Mouse (Mus musculus) stomach, postnatal 0 days (tissue): ENCODE measurements around the gene Gmeb1. TPM values are rescaled to one million over a fixed set of nuclear protein-coding genes. Genes with fewer than 3 reads are reported as not detected.
A peak's percentile ranks its signal among the peaks of the same experiment; 100 is the strongest.
"Not testable (repeated sequence)": the region's sequence is repeated elsewhere in the genome, so short reads cannot be mapped to it uniquely, and the experiment has no call there.

Source experiments
- ATAC-seq: fragments of 200-750 bp; cut with Nextera tagmentation; 2 replicates; pipeline ENCODE4 v1.8.0; 2017; ENCODE audit not compliant: low FRiP score, low TSS enrichment
- DNase-seq: peaks from one replicate; pipeline ENCODE4 v3.0.0-alpha.2; 2016; ENCODE audit warnings: low spot score
- H3K27ac ChIP-seq: fragments of 300-500 bp; sonication (generic); replicated peaks from 2 replicates; pipeline ENCODE4 v1.5.1; 2014; ENCODE audit warnings: mild to moderate bottlenecking, control low read depth
- H3K27me3 ChIP-seq: fragments of 300-500 bp; sonication (generic); 2 replicates; pipeline ENCODE4 v1.6.1; 2014; ENCODE audit warnings: low read length; ENCODE audit not compliant: control insufficient read depth, insufficient read depth
- H3K36me3 ChIP-seq: fragments of 300-500 bp; sonication (generic); 2 replicates; pipeline ENCODE4 v1.6.1; 2014; ENCODE audit warnings: low read length, mixed read lengths; ENCODE audit not compliant: control insufficient read depth, insufficient read depth
- H3K4me1 ChIP-seq: fragments of 300-500 bp; sonication (generic); replicated peaks from 2 replicates; pipeline ENCODE4 v1.6.1; 2014; ENCODE audit warnings: antibody characterized with exemption; ENCODE audit not compliant: control insufficient read depth, insufficient read depth
- H3K4me2 ChIP-seq: fragments of 300-500 bp; sonication (generic); replicated peaks from 2 replicates; pipeline ENCODE4 v1.6.1; 2014; ENCODE audit warnings: low read depth, mild to moderate bottlenecking, control low read depth, moderate library complexity
- H3K4me3 ChIP-seq: fragments of 300-500 bp; sonication (generic); 2 replicates; pipeline ENCODE4 v1.5.1; 2014; ENCODE audit warnings: low read depth, low read length, control low read depth
- H3K9ac ChIP-seq: fragments of 300-500 bp; sonication (generic); 2 replicates; pipeline ENCODE4 v1.6.1; 2014; ENCODE audit warnings: mild to moderate bottlenecking, low read length, control low read depth, mixed read lengths
- H3K9me3 ChIP-seq: fragments of 300-500 bp; sonication (generic); 2 replicates; pipeline ENCODE4 v1.6.1; 2016; ENCODE audit warnings: low read length; ENCODE audit not compliant: control insufficient read depth
- CTCF ChIP-seq: IDR thresholded peaks from 2 replicates; pipeline ENCODE4 v1.5.1; 2016; ENCODE audit warnings: antibody characterized with exemption, low read depth, mild to moderate bottlenecking, moderate library complexity
- EP300 ChIP-seq: optimal IDR thresholded peaks from 2 replicates; pipeline ENCODE3; 2016; ENCODE audit warnings: antibody characterized with exemption
- WGBS: fragments of 180-500 bp; shearing (Covaris S2); extraction: QIAGEN DNeasy Blood & Tissue Kit; methylation state at CpG from one replicate; pipeline ENCODE4 v1.1.7; 2014; 5-methylcytosine and 5-hydroxymethylcytosine counted together
- polyA plus RNA-seq: library from polyadenylated mRNA; unstranded; fragments of >200 nt; fragmentation: Nextera tagmentation; extraction: Ambion mirVana; gene quantifications from 2 replicates; pipeline ENCODE4 v1.2.1, GENCODE M21; 2015

Gene Gmeb1
- polyA plus RNA-seq, 1 experiment from 2014 or later = 11.4 TPM

DNA sequence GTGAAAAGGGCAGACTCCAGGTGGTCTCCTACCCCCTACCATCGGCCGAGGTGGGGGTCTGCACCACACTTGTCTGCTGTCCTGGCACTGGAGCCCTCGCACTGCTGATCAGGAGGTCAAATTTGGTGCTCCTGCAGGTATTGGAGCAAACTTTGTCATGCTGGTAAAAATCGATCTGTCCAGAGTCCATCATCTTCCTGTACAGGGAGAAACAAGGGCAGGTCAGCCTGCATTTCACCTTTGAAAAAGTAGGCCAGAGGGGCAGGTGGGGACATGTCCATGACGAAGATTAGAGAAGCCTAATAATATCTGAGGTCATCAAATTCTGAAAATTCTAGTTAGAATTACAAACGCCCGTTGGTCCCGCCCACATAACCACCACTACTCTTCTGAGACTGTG is 26.7 kb downstream of the Gmeb1 start:
- H3K4me2 ChIP-seq = no peak overlapping the region
- ATAC-seq = no peak
- no peaks in the 10 kb centered on the region for H3K4me1 ChIP-seq
- no peak overlapping the region for H3K4me3 ChIP-seq
- 90% methylated on average over 8 of the region's 8 CpGs for WGBS
- no peak for DNase-seq
- no peak for TF ChIP-seq CTCF
- TF ChIP-seq EP300 = no peak
- H3K9me3 ChIP-seq = no peaks in the 10 kb centered on the region
- H3K36me3 ChIP-seq = peaks cover 33% of the 10 kb centered on the region
- H3K27me3 ChIP-seq = no peaks in the 10 kb centered on the region
- H3K27ac ChIP-seq = no peak overlapping the region
- H3K9ac ChIP-seq = no peak overlapping the region

- H3K4me2 ChIP-seq = no peak overlapping the region
- no peaks in the 10 kb centered on the region for H3K4me1 ChIP-seq
- 89% methylated on average over 5 of the region's 5 CpGs for WGBS
- H3K27me3 ChIP-seq = no peaks in the 10 kb centered on the region
- no peaks in the 10 kb centered on the region for H3K9me3 ChIP-seq
- H3K36me3 ChIP-seq = peaks cover 32% of the 10 kb centered on the region
- TF ChIP-seq CTCF (no peak), EP300 (no peak)
- no peak for ATAC-seq
- H3K27ac ChIP-seq = no peak overlapping the region
- DNase-seq = no peak
- no peak overlapping the region for H3K9ac ChIP-seq
- H3K4me3 ChIP-seq = no peak overlapping the region
These were observed 31.0 kb downstream of the Gmeb1 start for GRCm38 (mm10) chr4:132230422-132230821.

DNA sequence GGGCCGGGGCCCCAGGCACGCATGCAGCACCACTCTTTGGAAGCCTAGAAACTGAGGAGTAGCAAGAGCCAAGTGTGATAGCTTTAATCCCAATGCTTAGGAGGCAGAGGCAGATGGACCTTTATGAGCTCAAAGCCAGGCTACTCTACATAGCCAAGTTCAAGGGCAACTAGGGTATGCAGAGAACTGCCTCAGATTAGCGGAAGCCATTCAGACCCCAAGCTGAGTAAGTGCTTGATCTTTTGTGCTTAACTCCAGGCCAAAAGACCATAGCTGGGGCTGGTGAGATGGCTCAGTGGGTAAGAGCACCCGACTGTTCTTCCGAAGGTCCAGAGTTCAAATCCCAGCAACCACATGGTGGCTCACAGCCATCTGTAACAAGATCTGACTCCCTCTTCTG is 39.4 kb downstream of the Gmeb1 start:
- H3K27me3 ChIP-seq, H3K4me1 ChIP-seq, DNase-seq, H3K9ac ChIP-seq, H3K4me2 ChIP-seq, H3K27ac ChIP-seq, H3K9me3 ChIP-seq, ATAC-seq, H3K4me3 ChIP-seq: not testable (repeated sequence)
- peaks cover 18% of the 10 kb centered on the region for H3K36me3 ChIP-seq
- 89% methylated on average over 5 of the region's 5 CpGs for WGBS

DNA sequence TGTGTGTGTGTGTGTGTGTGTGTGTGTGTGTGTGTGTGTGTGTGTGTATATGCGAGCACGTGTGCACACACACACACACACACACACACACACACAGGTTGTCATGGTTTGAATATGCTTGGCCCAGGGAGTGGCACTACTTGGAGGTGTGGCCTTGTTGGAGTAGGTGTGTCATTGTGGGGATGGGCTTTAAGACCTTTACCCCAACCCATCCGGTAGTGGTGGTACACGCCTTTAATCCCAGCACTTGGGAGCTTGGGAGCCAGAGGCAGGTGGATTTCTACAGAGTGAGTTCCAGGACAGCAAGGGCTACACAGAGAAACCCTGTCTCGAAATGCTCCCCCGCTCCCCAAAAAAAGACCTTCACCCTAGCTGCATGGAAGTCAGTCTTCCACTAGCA is 43.0 kb downstream of the Gmeb1 start:
- WGBS = 62% methylated on average over 4 of the region's 6 CpGs
- ATAC-seq = 0 out of 2 replicates have a peak, but pooled peaks have one; percentile 21
- not testable (repeated sequence) for H3K27ac ChIP-seq, H3K4me3 ChIP-seq, DNase-seq, H3K4me1 ChIP-seq, H3K9me3 ChIP-seq, H3K27me3 ChIP-seq, H3K36me3 ChIP-seq, H3K9ac ChIP-seq, H3K4me2 ChIP-seq

- H3K4me1 ChIP-seq = no peaks in the 10 kb centered on the region
- WGBS = 68% methylated on average over 2 of the region's 2 CpGs
- ATAC-seq (no peak), DNase-seq (peak; percentile 23)
- no peaks in the 10 kb centered on the region for H3K9me3 ChIP-seq
- no peak overlapping the region for H3K9ac ChIP-seq
- TF ChIP-seq CTCF (no peak), EP300 (no peak)
- no peaks in the 10 kb centered on the region for H3K36me3 ChIP-seq
- no peak overlapping the region for H3K4me2 ChIP-seq
- no peak overlapping the region for H3K27ac ChIP-seq
- H3K4me3 ChIP-seq = no peak overlapping the region
- H3K27me3 ChIP-seq = no peaks in the 10 kb centered on the region
These were observed 43.6 kb downstream of the Gmeb1 start for GRCm38 (mm10) chr4:132217781-132218180.

DNA sequence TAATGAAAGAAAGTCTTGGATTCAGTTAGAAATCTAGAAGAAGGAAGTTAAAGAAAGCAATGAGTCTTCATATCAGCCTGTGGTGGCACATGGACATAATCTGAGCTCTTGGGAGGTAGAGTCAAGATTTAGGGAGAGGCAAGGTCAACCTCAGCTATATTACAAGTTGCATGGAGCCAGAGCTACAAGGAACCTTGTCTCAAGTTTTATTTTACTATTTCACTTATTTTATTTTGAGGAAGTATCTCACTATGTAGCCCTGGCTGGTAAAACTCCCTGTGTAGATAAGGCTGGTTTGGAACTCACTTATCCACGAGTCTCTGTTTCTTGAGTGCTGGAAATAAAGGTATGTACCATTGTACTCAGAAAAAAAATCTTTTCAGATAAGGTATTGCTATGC is 44.8 kb downstream of the Gmeb1 start:
- no peaks in the 10 kb centered on the region for H3K36me3 ChIP-seq
- H3K27me3 ChIP-seq = no peaks in the 10 kb centered on the region
- no peak for DNase-seq
- H3K9me3 ChIP-seq = no peaks in the 10 kb centered on the region
- H3K27ac ChIP-seq = no peak overlapping the region
- H3K4me3 ChIP-seq = no peak overlapping the region
- H3K9ac ChIP-seq = no peak overlapping the region
- TF ChIP-seq CTCF = no peak
- TF ChIP-seq EP300 = no peak
- 50% methylated on average over 1 of the region's 1 CpGs for WGBS
- no peak overlapping the region for H3K4me2 ChIP-seq
- no peaks in the 10 kb centered on the region for H3K4me1 ChIP-seq
- no peak for ATAC-seq
